In genomic region chrX:134426819-134427218, GRCm38 (mm10) we compare ENCODE assay signal across 34 mouse cellular contexts. TPM values are rescaled to one million over a fixed set of nuclear protein-coding genes. Genes with fewer than 3 reads are reported as not detected.
DNase-seq lines count a peak whose midpoint lies in the region; ATAC-seq and TF ChIP-seq lines count a peak whose summit lies in the region.
"Had no signal": no experiment of that assay in that cellular context is flagged by ENCODE, and none has a peak within 500 bp of the region (broad histone marks: within the 10 kb centered on the region; RNA-seq: fewer than 3 reads in every experiment).

No protein-coding gene starts in this region.

- H3K27me3 ChIP-seq in hindbrain, embryonic 10.5 days (ENCODE audit: insufficient read depth, poor library complexity, severe bottlenecking), result peaks cover 10% of the 10 kb centered on the region
- H3K27me3 ChIP-seq in hindbrain, embryonic 11.5 days (ENCODE audit: control insufficient read depth, insufficient read depth, low read length), result no peaks in the 10 kb centered on the region
- no peaks in the 10 kb centered on the region for H3K27me3 ChIP-seq in midbrain, embryonic 13.5 days
- no peaks in the 10 kb centered on the region for H3K27me3 ChIP-seq in midbrain, postnatal 0 days (ENCODE audit: insufficient read depth, low read length)
- H3K27me3 ChIP-seq in hindbrain, embryonic 14.5 days (ENCODE audit: control insufficient read depth, insufficient read depth, low read length), result 0 out of 2 replicates have a peak, but pooled peaks cover 6% of the 10 kb centered on the region
- H3K27me3 ChIP-seq in hindbrain, postnatal 0 days (ENCODE audit: insufficient read depth, low read length), result no peaks in the 10 kb centered on the region
- H3K27me3 ChIP-seq: midbrain, embryonic 12.5 days had no signal

- no peaks in the 10 kb centered on the region for H3K9me3 ChIP-seq in hindbrain, embryonic 10.5 days
- no peaks in the 10 kb centered on the region for H3K9me3 ChIP-seq in hindbrain, embryonic 11.5 days (ENCODE audit: control insufficient read depth, low read length)
- no peaks in the 10 kb centered on the region for H3K9me3 ChIP-seq in midbrain, embryonic 13.5 days
- H3K9me3 ChIP-seq in midbrain, postnatal 0 days (ENCODE audit: low read length), result no peaks in the 10 kb centered on the region
- H3K9me3 ChIP-seq in hindbrain, embryonic 14.5 days (ENCODE audit: control insufficient read depth, low read length), result no peaks in the 10 kb centered on the region
- H3K9me3 ChIP-seq in hindbrain, postnatal 0 days (ENCODE audit: low read length), result no peaks in the 10 kb centered on the region
- H3K9me3 ChIP-seq: forebrain, embryonic 10.5 days; heart, embryonic 10.5 days; midbrain, embryonic 12.5 days had no signal

- H3K4me3 ChIP-seq in hindbrain, embryonic 10.5 days, result no peak overlapping the region
- H3K4me3 ChIP-seq in hindbrain, embryonic 11.5 days (ENCODE audit: low read depth, low read length), result no peak overlapping the region
- no peak overlapping the region for H3K4me3 ChIP-seq in midbrain, embryonic 13.5 days (replicated peaks)
- no peak overlapping the region for H3K4me3 ChIP-seq in midbrain, postnatal 0 days (ENCODE audit: low read depth, low read length)
- no peak overlapping the region for H3K4me3 ChIP-seq in hindbrain, embryonic 14.5 days (replicated peaks; ENCODE audit: low read length)
- no peak overlapping the region for H3K4me3 ChIP-seq in hindbrain, postnatal 0 days (ENCODE audit: low read length)
- H3K4me3 ChIP-seq: forebrain, embryonic 10.5 days; heart, embryonic 10.5 days; left cerebral cortex, adult 2 months; midbrain, embryonic 12.5 days had no signal

- WGBS in hindbrain, embryonic 10.5 days, result 67% methylated on average over 6 of the region's 6 CpGs
- WGBS in hindbrain, embryonic 11.5 days, result 58% methylated on average over 6 of the region's 6 CpGs
- whole genome bisulfite sequencing in midbrain, embryonic 13.5 days, result 64% methylated on average over 6 of the region's 6 CpGs
- 60% methylated on average over 6 of the region's 6 CpGs for WGBS in midbrain, postnatal 0 days
- 63% methylated on average over 6 of the region's 6 CpGs for WGBS in hindbrain, embryonic 14.5 days
- 71% methylated on average over 6 of the region's 6 CpGs for WGBS in hindbrain, postnatal 0 days

- H3K4me2 ChIP-seq in hindbrain, embryonic 11.5 days (replicated peaks; ENCODE audit: low read depth, low read length), result no peak overlapping the region
- no peak overlapping the region for H3K4me2 ChIP-seq in midbrain, embryonic 13.5 days (replicated peaks)
- no peak overlapping the region for H3K4me2 ChIP-seq in midbrain, postnatal 0 days (ENCODE audit: low read depth, low read length, poor library complexity, severe bottlenecking)
- H3K4me2 ChIP-seq in hindbrain, embryonic 14.5 days (replicated peaks), result no peak overlapping the region
- H3K4me2 ChIP-seq in hindbrain, postnatal 0 days (ENCODE audit: low read depth, low read length), result no peak overlapping the region
- H3K4me2 ChIP-seq: midbrain, embryonic 12.5 days had no signal

- H3K27ac ChIP-seq in hindbrain, embryonic 10.5 days, result no peak overlapping the region
- no peak overlapping the region for H3K27ac ChIP-seq in hindbrain, embryonic 11.5 days (ENCODE audit: low read depth, low read length)
- H3K27ac ChIP-seq in midbrain, embryonic 13.5 days, result no peak overlapping the region
- H3K27ac ChIP-seq in midbrain, postnatal 0 days (ENCODE audit: low read depth, low read length), result no peak overlapping the region
- no peak overlapping the region for H3K27ac ChIP-seq in hindbrain, embryonic 14.5 days
- peak overlapping the region; percentile 11; the same call in 1 of the 2 replicates for H3K27ac ChIP-seq in hindbrain, postnatal 0 days
- H3K27ac ChIP-seq: forebrain, embryonic 10.5 days; heart, embryonic 10.5 days; left cerebral cortex, adult 2 months; midbrain, embryonic 12.5 days had no signal

- DNase-seq in hindbrain, embryonic 10.5 days (ENCODE audit: low spot score), result peak; percentile 5
- DNase-seq in hindbrain, embryonic 11.5 days (ENCODE audit: low spot score), result no peak
- no peak for DNase-seq in midbrain, postnatal 0 days (ENCODE audit: low spot score)
- no peak for DNase-seq in hindbrain, embryonic 14.5 days (ENCODE audit: low spot score)
- peak; percentile 17 for DNase-seq in hindbrain, postnatal 0 days (ENCODE audit: low spot score)
- DNase-seq in lung, adult 18-20 months, result no peak
- DNase-seq: adrenal gland, adult 8-10 months; cerebellum, adult 8-10 months; kidney, postnatal 25 days; lung, postnatal 14 days; right cerebral cortex, postnatal 14 days; spleen, adult 18-20 months; thymus, postnatal 25 days had no signal

- no peak for ATAC-seq in hindbrain, embryonic 11.5 days (ENCODE audit: low FRiP score)
- peak; percentile 27; the same call in 1 of the 2 replicates for ATAC-seq in midbrain, embryonic 13.5 days
- no peak for ATAC-seq in midbrain, postnatal 0 days (ENCODE audit: low FRiP score)
- peak; percentile 71; the same call in 1 of the 2 replicates for ATAC-seq in hindbrain, embryonic 14.5 days (ENCODE audit: low FRiP score)
- peak; percentile 71 for ATAC-seq in hindbrain, postnatal 0 days
- ATAC-seq in megakaryocyte, adult 5-6 weeks (ENCODE audit: poor library complexity, severe bottlenecking), result no peak
- ATAC-seq: activated CD4-positive, CD25-positive, alpha-beta regulatory T cell, adult 4 months; intestine, embryonic 16.5 days had no signal

- peaks cover 9% of the 10 kb centered on the region; the same call in 1 of the 2 replicates for H3K4me1 ChIP-seq in hindbrain, embryonic 10.5 days (replicated peaks)
- H3K4me1 ChIP-seq in hindbrain, embryonic 11.5 days (replicated peaks; ENCODE audit: control insufficient read depth, insufficient read depth, low read length), result no peaks in the 10 kb centered on the region
- H3K4me1 ChIP-seq in midbrain, embryonic 13.5 days (replicated peaks), result no peaks in the 10 kb centered on the region
- H3K4me1 ChIP-seq in midbrain, postnatal 0 days (ENCODE audit: insufficient read depth, low read length), result no peaks in the 10 kb centered on the region
- no peaks in the 10 kb centered on the region for H3K4me1 ChIP-seq in hindbrain, embryonic 14.5 days (replicated peaks; ENCODE audit: control insufficient read depth, insufficient read depth, low read length)
- no peaks in the 10 kb centered on the region for H3K4me1 ChIP-seq in hindbrain, postnatal 0 days (ENCODE audit: insufficient read depth, low read length)
- H3K4me1 ChIP-seq: forebrain, embryonic 10.5 days; midbrain, embryonic 12.5 days had no signal

- no peaks in the 10 kb centered on the region for H3K36me3 ChIP-seq in hindbrain, embryonic 10.5 days
- no peaks in the 10 kb centered on the region for H3K36me3 ChIP-seq in hindbrain, embryonic 11.5 days (ENCODE audit: control insufficient read depth, insufficient read depth, low read length)
- no peaks in the 10 kb centered on the region; the same call in 1 of the 2 replicates for H3K36me3 ChIP-seq in midbrain, embryonic 13.5 days
- no peaks in the 10 kb centered on the region for H3K36me3 ChIP-seq in midbrain, postnatal 0 days (ENCODE audit: insufficient read depth, low read length)
- H3K36me3 ChIP-seq in hindbrain, embryonic 14.5 days (replicated peaks; ENCODE audit: control insufficient read depth, insufficient read depth), result 0 out of 2 replicates have a peak, but pooled peaks cover 3% of the 10 kb centered on the region
- no peaks in the 10 kb centered on the region for H3K36me3 ChIP-seq in hindbrain, postnatal 0 days (ENCODE audit: insufficient read depth, low read length)
- H3K36me3 ChIP-seq: forebrain, embryonic 10.5 days; heart, embryonic 10.5 days; midbrain, embryonic 12.5 days had no signal

- TF ChIP-seq CTCF in midbrain, postnatal 0 days (IDR thresholded peaks at IDR 0.05), result no peak
- TF ChIP-seq CTCF in hindbrain, postnatal 0 days (IDR thresholded peaks at IDR 0.05; ENCODE audit: low read depth), result no peak

- H3K9ac ChIP-seq in hindbrain, embryonic 11.5 days (ENCODE audit: low read depth, low read length), result no peak overlapping the region
- H3K9ac ChIP-seq in midbrain, embryonic 13.5 days (replicated peaks), result no peak overlapping the region
- no peak overlapping the region for H3K9ac ChIP-seq in midbrain, postnatal 0 days (replicated peaks; ENCODE audit: low read length, poor library complexity, severe bottlenecking)
- no peak overlapping the region for H3K9ac ChIP-seq in hindbrain, embryonic 14.5 days
- H3K9ac ChIP-seq in hindbrain, postnatal 0 days (replicated peaks; ENCODE audit: low read length), result no peak overlapping the region
- H3K9ac ChIP-seq: midbrain, embryonic 12.5 days had no signal

RNA-seq across cellular contexts. Expression of gene Drp2, which starts 22.5 kb away (rescaled TPM):
- polyA plus RNA-seq in hindbrain, embryonic 10.5 days (2016; fragmentation: Nextera tagmentation; extraction: Ambion mirVana), result 2.7 and 4.7 TPM in 2 replicates
- 6.5 and 8.4 TPM in 2 replicates for polyA plus RNA-seq in hindbrain, embryonic 11.5 days (2014; fragmentation: Nextera tagmentation; extraction: Ambion mirVana)
- 19.7 and 21.4 TPM in 2 replicates for polyA plus RNA-seq in midbrain, embryonic 13.5 days (2015; fragmentation: Nextera tagmentation; extraction: Ambion mirVana)
- 37.2 and 38.3 TPM in 2 replicates for total RNA-seq in midbrain, postnatal 0 days (2014; rRNA removed)
- polyA plus RNA-seq in midbrain, postnatal 0 days (2015; fragmentation: Nextera tagmentation; extraction: Ambion mirVana), result 8.3 and 9.5 TPM in 2 replicates
- 20.7 and 24.2 TPM in 2 replicates for polyA plus RNA-seq in hindbrain, embryonic 14.5 days (2014; fragmentation: Nextera tagmentation; extraction: Ambion mirVana)
- 31.5 and 32.8 TPM in 2 replicates for total RNA-seq in hindbrain, postnatal 0 days (2014; rRNA removed)
- 7.3 and 7.9 TPM in 2 replicates for polyA plus RNA-seq in hindbrain, postnatal 0 days (2015; fragmentation: Nextera tagmentation; extraction: Ambion mirVana)
- 0.07 TPM in 1 of 2 replicates, not detected in the other for total RNA-seq in megakaryocyte, adult 5-6 weeks (2015)
- total RNA-seq in megakaryocyte, adult 5-6 weeks (2017), result 0.04 and 0.22 TPM in 2 replicates
- total RNA-seq: hematopoietic stem cell, adult 5-6 weeks; neutrophil, adult 5-6 weeks had no signal
- polyA plus RNA-seq: liver, adult 2 months had no signal

RNA-seq across cellular contexts. Expression of gene Taf7l, which starts 49.5 kb away (rescaled TPM):
- polyA plus RNA-seq in hindbrain, embryonic 10.5 days (2016; fragmentation: Nextera tagmentation; extraction: Ambion mirVana), result not detected in 2 replicates
- polyA plus RNA-seq in hindbrain, embryonic 11.5 days (2014; fragmentation: Nextera tagmentation; extraction: Ambion mirVana), result 0.14 TPM in 1 of 2 replicates, not detected in the other
- not detected in 2 replicates for polyA plus RNA-seq in midbrain, embryonic 13.5 days (2015; fragmentation: Nextera tagmentation; extraction: Ambion mirVana)
- total RNA-seq in midbrain, postnatal 0 days (2014; rRNA removed), result not detected in 2 replicates
- 0.09 and 0.23 TPM in 2 replicates for polyA plus RNA-seq in midbrain, postnatal 0 days (2015; fragmentation: Nextera tagmentation; extraction: Ambion mirVana)
- 0.37 TPM in 1 of 2 replicates, not detected in the other for polyA plus RNA-seq in hindbrain, embryonic 14.5 days (2014; fragmentation: Nextera tagmentation; extraction: Ambion mirVana)
- not detected in 2 replicates for total RNA-seq in hindbrain, postnatal 0 days (2014; rRNA removed)
- 0.25 and 0.47 TPM in 2 replicates for polyA plus RNA-seq in hindbrain, postnatal 0 days (2015; fragmentation: Nextera tagmentation; extraction: Ambion mirVana)
- total RNA-seq in megakaryocyte, adult 5-6 weeks (2015), result not detected in 2 replicates
- total RNA-seq in megakaryocyte, adult 5-6 weeks (2017), result not detected in 2 replicates
- total RNA-seq: adrenal gland, adult 8-10 months; common myeloid progenitor, adult 5-6 weeks; gastrocnemius, adult 8-10 months; hematopoietic stem cell, adult 5-6 weeks; liver, adult 2 months; megakaryocyte progenitor cell, adult 5-6 weeks; MEL; neutrophil, adult 5-6 weeks had no signal
- polyA plus RNA-seq: activated CD4-positive, CD25-positive, alpha-beta regulatory T cell, adult 4 months; C2C12; forebrain, embryonic 10.5 days; gonadal fat pad, adult 2 months; heart, embryonic 10.5 days; heart, postnatal 0 days; intestine, embryonic 16.5 days; kidney, embryonic 14.5 days; limb, embryonic 11.5 days; liver, adult 2 months; liver, embryonic 16.5 days; midbrain, embryonic 12.5 days had no signal

Comparison
In these comparisons a context has a peak if more than half of its experiments do, and no peak if none do; other contexts are left out.
1. DNase-seq: peak in hindbrain, embryonic 10.5 days (single experiment) and hindbrain, postnatal 0 days (single experiment); none in hindbrain, embryonic 11.5 days (single experiment), midbrain, postnatal 0 days (single experiment), hindbrain, embryonic 14.5 days (single experiment) and lung, adult 18-20 months (0 of 2).
2. ATAC-seq: peak in midbrain, embryonic 13.5 days (single experiment), hindbrain, embryonic 14.5 days (single experiment) and hindbrain, postnatal 0 days (single experiment); none in hindbrain, embryonic 11.5 days (single experiment), midbrain, postnatal 0 days (single experiment) and megakaryocyte, adult 5-6 weeks (single experiment).